Mouse (Mus musculus): ENCODE data around the gene Mccc2. TPM values are rescaled to one million over a fixed set of nuclear protein-coding genes. Genes with fewer than 3 reads are reported as not detected.

The Mccc2 gene
- polyA plus RNA-seq, 1 experiment from 2014 or later: 30.5 TPM

- Histone ChIP-seq H3K4me3 (replicated peaks; ENCODE audit: low read length) (no peak overlapping the region), H3K4me2 (ENCODE audit: low read length) (no peak overlapping the region), H3K27ac (ENCODE audit: low read length) (no peak overlapping the region), H3K9me3 (ENCODE audit: control insufficient read depth, low read length) (no peaks in the 10 kb centered on the region), H3K4me1 (replicated peaks; ENCODE audit: control insufficient read depth, insufficient read depth, low read length) (no peaks in the 10 kb centered on the region), H3K27me3 (replicated peaks; ENCODE audit: control insufficient read depth, insufficient read depth, low read length) (no peaks in the 10 kb centered on the region), H3K9ac (replicated peaks; ENCODE audit: low read depth, low read length) (no peak overlapping the region), H3K36me3 (ENCODE audit: control insufficient read depth, insufficient read depth) (no peaks in the 10 kb centered on the region)
- WGBS: 30% methylated on average over 5 of the region's 5 CpGs
- no peak for ATAC-seq
Observed at GRCm38 (mm10) chr13:99926249-99926648, 89.2 kb downstream of the Mccc2 start.

- Histone ChIP-seq H3K4me2 (ENCODE audit: low read length) (no peak overlapping the region), H3K9ac (replicated peaks; ENCODE audit: low read depth, low read length) (no peak overlapping the region), H3K4me3 (replicated peaks; ENCODE audit: low read length) (no peak overlapping the region), H3K27me3 (replicated peaks; ENCODE audit: control insufficient read depth, insufficient read depth, low read length) (no peaks in the 10 kb centered on the region), H3K36me3 (ENCODE audit: control insufficient read depth, insufficient read depth) (no peaks in the 10 kb centered on the region), H3K9me3 (ENCODE audit: control insufficient read depth, low read length) (no peaks in the 10 kb centered on the region), H3K27ac (ENCODE audit: low read length) (no peak overlapping the region), H3K4me1 (replicated peaks; ENCODE audit: control insufficient read depth, insufficient read depth, low read length) (no peaks in the 10 kb centered on the region)
- no peak for ATAC-seq
- 84% methylated on average over 5 of the region's 5 CpGs for WGBS
Observed at GRCm38 (mm10) chr13:99915632-99916031, 99.8 kb downstream of the Mccc2 start.

DNA sequence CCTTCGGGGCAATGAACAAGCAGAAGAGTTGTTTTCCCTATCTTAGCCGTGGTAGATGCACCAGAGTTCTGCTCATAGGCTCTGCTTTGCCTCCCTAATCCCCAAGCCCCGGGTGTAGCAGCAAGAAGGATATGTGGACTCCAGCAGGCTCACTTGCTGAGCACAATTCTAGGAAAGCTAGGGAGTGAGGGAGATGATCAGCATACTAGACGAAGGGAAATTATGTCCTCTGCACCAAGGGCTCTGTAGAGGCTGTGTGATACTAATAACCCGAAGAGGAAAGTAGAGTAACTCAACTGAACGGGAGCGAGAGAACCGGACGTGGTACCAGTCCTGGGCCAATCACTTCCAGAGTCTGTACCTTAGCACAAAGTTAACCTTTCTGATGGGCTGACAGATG lies 114.5 kb downstream of the Mccc2 start, which contains the start of gene Cartpt:
TSS of gene Cartpt (minus strand) at position 127 of the 400 bp plus-strand sequence.
- H3K27ac ChIP-seq (ENCODE audit: low read length): no peak within 1 kb of the TSS
- no peaks in the 10 kb centered on the region for H3K9me3 ChIP-seq (ENCODE audit: control insufficient read depth, low read length)
- no peak for ATAC-seq
- H3K36me3 ChIP-seq (ENCODE audit: control insufficient read depth, insufficient read depth): no peaks in the 10 kb centered on the region
- peak within 1 kb of the TSS; percentile 18; the same call in 1 of the 2 replicates for H3K9ac ChIP-seq (replicated peaks; ENCODE audit: low read depth, low read length)
- peaks cover 14% of the 10 kb centered on the region for H3K4me1 ChIP-seq (replicated peaks; ENCODE audit: control insufficient read depth, insufficient read depth, low read length)
- WGBS: 37% methylated on average over 9 of the region's 9 CpGs
- peak within 1 kb of the TSS; percentile 62 for H3K4me2 ChIP-seq (ENCODE audit: low read length)
- H3K27me3 ChIP-seq (replicated peaks; ENCODE audit: control insufficient read depth, insufficient read depth, low read length): peaks cover 24% of the 10 kb centered on the region
- H3K4me3 ChIP-seq (replicated peaks; ENCODE audit: low read length): peak within 1 kb of the TSS; percentile 45

DNA sequence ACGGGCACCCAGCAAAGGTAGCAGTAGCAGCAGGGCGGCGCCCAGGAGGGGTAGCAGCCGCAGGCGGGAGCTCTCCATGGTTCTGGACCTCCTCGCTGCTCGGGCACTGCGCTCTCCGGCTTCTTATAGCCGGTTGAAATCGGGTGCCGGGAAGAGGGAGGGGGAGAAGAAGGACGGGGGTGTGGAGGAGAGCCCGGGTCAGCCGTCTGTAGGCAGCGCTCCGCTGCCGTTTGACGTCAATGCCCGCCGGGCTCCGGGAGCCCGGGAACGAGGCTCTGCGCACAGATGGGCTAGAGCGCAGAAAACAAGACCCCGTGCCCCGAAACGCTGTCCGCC lies 114.9 kb downstream of the Mccc2 start:
- Histone ChIP-seq H3K4me2 (ENCODE audit: low read length) (peak overlapping the region; percentile 62), H3K27ac (ENCODE audit: low read length) (no peak overlapping the region)
- peak; percentile 62 for ATAC-seq

GRCm38 (mm10) chr13:99899670-99900556 lies 115.5 kb downstream of the Mccc2 start:
- peak overlapping the region; percentile 45 for H3K4me3 ChIP-seq (replicated peaks; ENCODE audit: low read length)
- H3K4me2 ChIP-seq (ENCODE audit: low read length): peak overlapping the region; percentile 62
- peak overlapping the region; percentile 18; the same call in 1 of the 2 replicates for H3K9ac ChIP-seq (replicated peaks; ENCODE audit: low read depth, low read length)
- no peaks in the 10 kb centered on the region for H3K9me3 ChIP-seq (ENCODE audit: control insufficient read depth, low read length)
- peak; percentile 26; the same call in 1 of the 2 replicates for ATAC-seq
- H3K27me3 ChIP-seq (replicated peaks; ENCODE audit: control insufficient read depth, insufficient read depth, low read length): peaks cover 22% of the 10 kb centered on the region
- 4% methylated on average over 38 of the region's 38 CpGs for whole genome bisulfite sequencing
- H3K27ac ChIP-seq (ENCODE audit: low read length): no peak overlapping the region
- H3K36me3 ChIP-seq (ENCODE audit: control insufficient read depth, insufficient read depth): no peaks in the 10 kb centered on the region
- H3K4me1 ChIP-seq (replicated peaks; ENCODE audit: control insufficient read depth, insufficient read depth, low read length): peaks cover 14% of the 10 kb centered on the region

More for the DNA sequence above, 114.9 kb downstream of the Mccc2 start:
- H3K9me3 ChIP-seq (ENCODE audit: control insufficient read depth, low read length): no peaks in the 10 kb centered on the region
- peaks cover 14% of the 10 kb centered on the region for H3K4me1 ChIP-seq (replicated peaks; ENCODE audit: control insufficient read depth, insufficient read depth, low read length)
- peak overlapping the region; percentile 45 for H3K4me3 ChIP-seq (replicated peaks; ENCODE audit: low read length)
- no peaks in the 10 kb centered on the region for H3K36me3 ChIP-seq (ENCODE audit: control insufficient read depth, insufficient read depth)
- peak overlapping the region; percentile 18; the same call in 1 of the 2 replicates for H3K9ac ChIP-seq (replicated peaks; ENCODE audit: low read depth, low read length)
- 1% methylated on average over 27 of the region's 30 CpGs for WGBS
- peaks cover 24% of the 10 kb centered on the region for H3K27me3 ChIP-seq (replicated peaks; ENCODE audit: control insufficient read depth, insufficient read depth, low read length)

GRCm38 (mm10) chr13:99898816-99899215 lies 116.6 kb downstream of the Mccc2 start:
- no peak overlapping the region for H3K4me2 ChIP-seq (ENCODE audit: low read length)
- H3K4me3 ChIP-seq (replicated peaks; ENCODE audit: low read length): no peak overlapping the region
- no peaks in the 10 kb centered on the region for H3K36me3 ChIP-seq (ENCODE audit: control insufficient read depth, insufficient read depth)
- 25% methylated on average over 14 of the region's 14 CpGs for WGBS
- peaks cover 22% of the 10 kb centered on the region for H3K27me3 ChIP-seq (replicated peaks; ENCODE audit: control insufficient read depth, insufficient read depth, low read length)
- ATAC-seq: no peak
- H3K4me1 ChIP-seq (replicated peaks; ENCODE audit: control insufficient read depth, insufficient read depth, low read length): peaks cover 14% of the 10 kb centered on the region
- no peak overlapping the region for H3K9ac ChIP-seq (replicated peaks; ENCODE audit: low read depth, low read length)
- H3K27ac ChIP-seq (ENCODE audit: low read length): no peak overlapping the region
- H3K9me3 ChIP-seq (ENCODE audit: control insufficient read depth, low read length): no peaks in the 10 kb centered on the region

Other genes with a start within 250 kb of the Mccc2 start
- 0.68 and 2.4 TPM in 2 replicates for gene Cartpt, start 114.5 kb downstream of the Mccc2 start, polyA plus RNA-seq (2015; fragmentation: Nextera tagmentation; extraction: Ambion mirVana)
- 28.7 and 34.5 TPM in 2 replicates for gene Bdp1, start 88.4 kb upstream of the Mccc2 start, polyA plus RNA-seq (2015; fragmentation: Nextera tagmentation; extraction: Ambion mirVana)
- gene Serf1, start 92.4 kb upstream of the Mccc2 start, polyA plus RNA-seq (2015; fragmentation: Nextera tagmentation; extraction: Ambion mirVana): 355 and 410 TPM in 2 replicates
- gene Smn1, start 109.2 kb upstream of the Mccc2 start, polyA plus RNA-seq (2015; fragmentation: Nextera tagmentation; extraction: Ambion mirVana): 44.6 and 50.6 TPM in 2 replicates
- gene Naip2, start 186.5 kb upstream of the Mccc2 start, polyA plus RNA-seq (2015; fragmentation: Nextera tagmentation; extraction: Ambion mirVana): 0.05 and 0.13 TPM in 2 replicates
- 0.09 and 0.13 TPM in 2 replicates for gene Naip5, start 230.7 kb upstream of the Mccc2 start, polyA plus RNA-seq (2015; fragmentation: Nextera tagmentation; extraction: Ambion mirVana)